Mouse (Mus musculus) olfactory bulb, adult 2 months (tissue): ENCODE results near the gene P2ry4.

Experiments
- CTCF ChIP-seq: fragments of 200-500 bp; IDR thresholded peaks from 2 replicates; pipeline ENCODE4 v1.5.1; 2012; ENCODE audit warnings: low read depth, mild to moderate bottlenecking, low read length, moderate library complexity; ENCODE audit not compliant: insufficient read depth
- POLR2A ChIP-seq: fragments of 200-500 bp; IDR thresholded peaks from 2 replicates; pipeline ENCODE4 v1.6.1; 2012; ENCODE audit warnings: mild to moderate bottlenecking, low read depth, low read length, moderate library complexity; ENCODE audit not compliant: insufficient read depth

DNA sequence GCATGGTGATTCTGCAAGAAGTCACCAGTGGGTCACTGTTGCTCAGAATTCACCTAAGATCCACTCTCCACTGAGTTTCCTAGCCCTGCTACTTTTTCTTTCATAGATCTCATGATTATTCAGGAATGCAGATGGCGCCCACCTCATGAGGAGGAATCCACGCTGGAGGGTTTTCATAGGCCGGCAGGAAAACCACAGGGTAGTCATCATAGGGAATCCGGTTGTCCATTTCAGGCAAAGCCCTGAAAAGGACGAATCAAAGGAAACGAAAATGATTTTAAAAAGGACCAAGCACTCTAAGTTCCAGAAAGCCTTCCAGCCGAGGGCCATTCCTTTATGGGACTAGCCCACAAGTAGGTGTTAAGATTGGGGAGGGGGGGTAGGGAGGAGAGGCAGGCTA is 30.5 kb upstream of the P2ry4 start:
- TF ChIP-seq CTCF (no peak), POLR2A (no peak)
